ENCODE assay signal across 9 mouse cellular contexts in the genomic region with DNA sequence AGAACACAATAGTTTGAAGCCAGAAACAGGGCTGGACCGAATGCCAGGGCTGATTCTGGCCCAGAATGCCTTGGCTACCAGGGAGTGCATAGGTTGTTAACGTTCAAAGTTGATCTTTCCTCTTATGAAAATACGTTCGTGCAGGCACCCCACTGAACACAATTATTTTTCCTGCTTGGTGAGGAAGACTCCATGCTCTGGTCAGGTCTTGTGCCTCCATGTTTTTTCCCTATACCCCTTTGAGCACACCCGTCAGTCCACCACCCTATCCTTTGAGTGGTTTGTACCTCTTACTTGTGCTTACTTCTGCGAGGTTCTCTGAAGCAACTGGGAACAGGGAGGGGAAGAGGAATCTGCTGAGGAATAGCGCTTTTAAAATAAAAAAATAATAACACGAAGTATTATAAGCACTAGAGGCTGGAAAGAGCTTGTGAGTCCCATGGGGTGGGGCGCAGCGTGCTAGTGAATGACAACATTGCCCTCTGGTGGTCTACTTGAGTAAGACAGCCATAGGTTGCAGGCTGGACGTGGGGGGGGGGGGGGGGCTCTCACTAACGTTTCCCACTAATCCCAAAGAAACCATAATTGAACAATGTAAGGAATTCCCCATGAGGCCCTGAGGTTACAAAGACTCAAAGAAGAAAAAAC.
A peak's percentile ranks its signal among the peaks of the same experiment; 100 is the strongest.
DNase-seq lines count a peak whose midpoint lies in the region; ATAC-seq lines count a peak whose summit lies in the region.
"Had no signal": no experiment of that assay in that cellular context is flagged by ENCODE, and none has a peak within 500 bp of the region (broad histone marks: within the 10 kb centered on the region; RNA-seq: fewer than 3 reads in every experiment).

No protein-coding gene starts in this region.

- DNase-seq in MEL-GATA-1-ER (ENCODE audit: extremely low read depth, low read depth), result peak; percentile 23
- DNase-seq in c-Kit-positive CD71-positive TER-119-positive erythroid progenitor cells, embryonic 14.5 days (ENCODE audit: low spot score), result peak; percentile 35
- peak; percentile 79 for DNase-seq in hindbrain, embryonic 11.5 days (ENCODE audit: low spot score)
- DNase-seq in layer of hippocampus, adult 9-10 months (ENCODE audit: low spot score), result peak; percentile 45
- DNase-seq in lung, postnatal 36 days, result peak; percentile 87
- peak; percentile 53 for DNase-seq in retina, postnatal 7 days (ENCODE audit: low read depth, low spot score)

- no peak overlapping the region for H3K9ac ChIP-seq in forebrain, embryonic 16.5 days (replicated peaks; ENCODE audit: low read depth, low read length)
- no peak overlapping the region for H3K9ac ChIP-seq in hindbrain, embryonic 11.5 days (ENCODE audit: low read depth, low read length)

- no peaks in the 10 kb centered on the region for H3K27me3 ChIP-seq in forebrain, embryonic 16.5 days (replicated peaks; ENCODE audit: control insufficient read depth, insufficient read depth, low read length)
- no peaks in the 10 kb centered on the region for H3K27me3 ChIP-seq in hindbrain, embryonic 11.5 days (ENCODE audit: control insufficient read depth, insufficient read depth, low read length)

- H3K4me2 ChIP-seq in forebrain, embryonic 16.5 days (ENCODE audit: low read length), result no peak overlapping the region
- no peak overlapping the region for H3K4me2 ChIP-seq in hindbrain, embryonic 11.5 days (replicated peaks; ENCODE audit: low read depth, low read length)

- peak; percentile 85 for ATAC-seq in forebrain, embryonic 16.5 days
- ATAC-seq in hindbrain, embryonic 11.5 days (ENCODE audit: low FRiP score), result peak; percentile 60
- no peak for ATAC-seq in activated CD4-positive, CD25-positive, alpha-beta regulatory T cell, adult 4 months

- WGBS in forebrain, embryonic 16.5 days, result 39% methylated on average over 12 of the region's 12 CpGs
- whole genome bisulfite sequencing in hindbrain, embryonic 11.5 days, result 41% methylated on average over 12 of the region's 12 CpGs

- H3K4me3 ChIP-seq in forebrain, embryonic 16.5 days (replicated peaks; ENCODE audit: low read length), result no peak overlapping the region
- no peak overlapping the region for H3K4me3 ChIP-seq in hindbrain, embryonic 11.5 days (ENCODE audit: low read depth, low read length)

- H3K27ac ChIP-seq in forebrain, embryonic 16.5 days (ENCODE audit: low read length), result no peak overlapping the region
- no peak overlapping the region for H3K27ac ChIP-seq in hindbrain, embryonic 11.5 days (ENCODE audit: low read depth, low read length)
- H3K27ac ChIP-seq: macrophage had no signal

- no peaks in the 10 kb centered on the region for H3K4me1 ChIP-seq in forebrain, embryonic 16.5 days (replicated peaks; ENCODE audit: control insufficient read depth, insufficient read depth, low read length)
- H3K4me1 ChIP-seq in hindbrain, embryonic 11.5 days (replicated peaks; ENCODE audit: control insufficient read depth, insufficient read depth, low read length), result no peaks in the 10 kb centered on the region

- H3K36me3 ChIP-seq in forebrain, embryonic 16.5 days (ENCODE audit: control insufficient read depth, insufficient read depth), result no peaks in the 10 kb centered on the region
- H3K36me3 ChIP-seq in hindbrain, embryonic 11.5 days (ENCODE audit: control insufficient read depth, insufficient read depth, low read length), result no peaks in the 10 kb centered on the region

- H3K9me3 ChIP-seq in forebrain, embryonic 16.5 days (ENCODE audit: control insufficient read depth, low read length), result no peaks in the 10 kb centered on the region
- H3K9me3 ChIP-seq in hindbrain, embryonic 11.5 days (ENCODE audit: control insufficient read depth, low read length), result no peaks in the 10 kb centered on the region

Comparison
In these comparisons a context has a peak if more than half of its experiments do, and no peak if none do; other contexts are left out.
1. DNase-seq: peak in every context shown above with its lines; median percentile 87 in lung, postnatal 36 days; 79 in hindbrain, embryonic 11.5 days; 53 in retina, postnatal 7 days; 45 in layer of hippocampus, adult 9-10 months; 35 in c-Kit-positive CD71-positive TER-119-positive erythroid progenitor cells, embryonic 14.5 days; 23 in MEL-GATA-1-ER.